Mouse (Mus musculus) kidney, embryonic 14.5 days (tissue): ENCODE measurements around the gene Shank3. TPM values are rescaled to one million over a fixed set of nuclear protein-coding genes. Genes with fewer than 3 reads are reported as not detected.

Experiments used
- ATAC-seq: fragments of 200-750 bp; cut with Nextera tagmentation; 2 replicates; pipeline ENCODE4 v1.8.0; 2017; ENCODE audit warnings: moderate number of reproducible peaks, mild to moderate bottlenecking, moderate TSS enrichment, moderate library complexity; ENCODE audit not compliant: low FRiP score, low TSS enrichment
- H3K27ac ChIP-seq: fragments of 300-500 bp; sonication (generic); 2 replicates; pipeline ENCODE4 v1.5.1; 2014; ENCODE audit warnings: low read depth, mild to moderate bottlenecking, low read length, moderate library complexity, mixed read lengths
- H3K27me3 ChIP-seq: fragments of 300-500 bp; sonication (generic); 2 replicates; pipeline ENCODE4 v1.6.1; 2014; ENCODE audit warnings: mild to moderate bottlenecking, low read length; ENCODE audit not compliant: control insufficient read depth, insufficient read depth
- H3K36me3 ChIP-seq: fragments of 300-500 bp; sonication (generic); 2 replicates; pipeline ENCODE4 v1.6.1; 2014; ENCODE audit warnings: low read length, mixed read lengths; ENCODE audit not compliant: control insufficient read depth, insufficient read depth
- H3K4me1 ChIP-seq: fragments of 300-500 bp; sonication (generic); 2 replicates; pipeline ENCODE4 v1.6.1; 2014; ENCODE audit warnings: low read length, mixed read lengths; ENCODE audit not compliant: control insufficient read depth, insufficient read depth
- H3K4me2 ChIP-seq: fragments of 300-500 bp; sonication (generic); replicated peaks from 2 replicates; pipeline ENCODE4 v1.6.1; 2014; ENCODE audit warnings: low read depth, mild to moderate bottlenecking, low read length
- H3K4me3 ChIP-seq: fragments of 300-500 bp; sonication (generic); 2 replicates; pipeline ENCODE4 v1.5.1; 2014; ENCODE audit warnings: mild to moderate bottlenecking, low read length
- H3K9ac ChIP-seq: fragments of 300-500 bp; sonication (generic); 2 replicates; pipeline ENCODE4 v1.6.1; 2014; ENCODE audit warnings: low read depth, mild to moderate bottlenecking, low read length, moderate library complexity
- H3K9me3 ChIP-seq: fragments of 300-500 bp; sonication (generic); 2 replicates; pipeline ENCODE4 v1.6.1; 2016; ENCODE audit warnings: low read length; ENCODE audit not compliant: control insufficient read depth
- WGBS: fragments of 180-500 bp; shearing (Covaris S2); extraction: QIAGEN DNeasy Blood & Tissue Kit; methylation state at CpG from one replicate; pipeline ENCODE4 v1.1.7; 2014; 5-methylcytosine and 5-hydroxymethylcytosine counted together
- polyA plus RNA-seq: library from polyadenylated mRNA; unstranded; fragments of >200 nt; fragmentation: Nextera tagmentation; extraction: Ambion mirVana; gene quantifications from 2 replicates; pipeline ENCODE4 v1.2.1, GENCODE M21; 2014

Gene Shank3
- polyA plus RNA-seq, 1 experiment from 2014 or later: 2.5 TPM

DNA sequence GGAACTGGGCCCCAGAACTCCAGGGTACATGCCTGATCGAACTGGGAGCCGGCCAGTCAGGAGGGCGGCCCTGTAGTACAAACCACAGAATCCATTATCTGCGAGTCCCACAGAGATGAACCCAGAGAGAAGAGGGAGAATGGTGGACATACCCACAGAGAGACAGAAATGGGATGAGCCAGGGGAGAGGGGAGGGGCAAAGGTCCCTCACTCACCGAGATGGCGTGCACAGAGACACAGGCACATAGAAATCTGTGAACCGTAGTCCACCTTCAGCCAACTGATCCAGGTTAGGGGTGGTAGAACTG, 24.2 kb upstream of the Shank3 start:
- WGBS: 89% methylated on average over 7 of the region's 7 CpGs
- H3K4me3 ChIP-seq: peak overlapping the region; percentile 58; the same call in 1 of the 2 replicates

GRCm38 (mm10) chr15:89475611-89476474, 23.6 kb upstream of the Shank3 start:
- 10% methylated on average over 44 of the region's 44 CpGs for WGBS
- Histone ChIP-seq H3K4me2 (peak overlapping the region; percentile 90), H3K36me3 (no peaks in the 10 kb centered on the region), H3K9ac (peak overlapping the region; percentile 63), H3K4me1 (peaks cover 5% of the 10 kb centered on the region; the same call in 1 of the 2 replicates), H3K27ac (peak overlapping the region; percentile 31; the same call in 1 of the 2 replicates), H3K9me3 (no peaks in the 10 kb centered on the region), H3K27me3 (no peaks in the 10 kb centered on the region), H3K4me3 (peak overlapping the region; percentile 58)
- ATAC-seq: peak; percentile 96

More for the DNA sequence above, 24.2 kb upstream of the Shank3 start:
- peak; percentile 13 for ATAC-seq
- H3K27ac ChIP-seq: no peak overlapping the region
- peak overlapping the region; percentile 90 for H3K4me2 ChIP-seq
- H3K36me3 ChIP-seq: no peaks in the 10 kb centered on the region
- no peaks in the 10 kb centered on the region for H3K9me3 ChIP-seq
- peaks cover 5% of the 10 kb centered on the region; the same call in 1 of the 2 replicates for H3K4me1 ChIP-seq
- no peaks in the 10 kb centered on the region for H3K27me3 ChIP-seq
- peak overlapping the region; percentile 63; the same call in 1 of the 2 replicates for H3K9ac ChIP-seq

DNA sequence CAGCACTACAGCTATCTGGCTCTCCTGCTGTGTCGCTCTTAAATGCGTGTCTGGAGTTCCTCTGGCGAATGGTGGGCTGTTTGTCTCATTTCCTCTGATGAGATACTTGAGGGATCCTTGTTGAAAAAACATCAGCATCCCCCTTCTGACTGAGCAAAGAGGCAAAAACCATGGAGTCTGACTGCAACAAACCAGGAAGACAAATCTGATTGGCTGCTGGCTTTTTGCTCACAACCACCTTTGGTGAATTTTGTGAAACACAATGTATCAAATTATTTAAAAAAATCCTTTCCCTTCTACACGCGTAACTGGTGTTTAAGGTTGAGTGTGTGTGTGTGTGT, 23.0 kb upstream of the Shank3 start:
- Histone ChIP-seq H3K9ac (peak overlapping the region; percentile 63), H3K9me3 (no peaks in the 10 kb centered on the region), H3K4me3 (peak overlapping the region; percentile 58), H3K4me2 (peak overlapping the region; percentile 90), H3K27ac (peak overlapping the region; percentile 31; the same call in 1 of the 2 replicates), H3K4me1 (peaks cover 5% of the 10 kb centered on the region; the same call in 1 of the 2 replicates), H3K36me3 (no peaks in the 10 kb centered on the region), H3K27me3 (no peaks in the 10 kb centered on the region)
- WGBS: 4% methylated on average over 5 of the region's 5 CpGs
- ATAC-seq: no peak

DNA sequence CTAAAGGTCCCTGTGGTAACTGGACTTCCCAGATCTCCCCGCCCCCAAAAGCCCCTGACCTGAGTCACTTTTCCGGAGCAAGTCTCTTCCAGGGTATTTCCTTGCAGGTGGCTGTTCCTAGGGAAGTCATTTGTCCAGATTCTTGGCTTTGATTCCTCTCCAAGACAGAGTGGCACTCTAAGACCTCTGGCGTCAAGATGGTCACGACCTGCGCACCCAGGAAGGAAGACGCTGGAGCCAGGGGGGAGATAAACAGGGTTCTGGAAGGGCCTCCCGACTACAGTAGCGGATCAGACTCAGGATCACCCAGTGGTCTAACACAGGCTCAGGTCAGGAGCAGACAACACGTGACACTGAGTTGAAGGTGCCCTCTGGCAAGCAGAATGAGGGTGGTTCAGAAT, 22.3 kb upstream of the Shank3 start, which contains the start of gene Arsa:
Gene Arsa (minus strand): TSS at position 335 of the 401 bp plus-strand sequence.
- Histone ChIP-seq H3K36me3 (no peaks in the 10 kb centered on the region), H3K9me3 (no peaks in the 10 kb centered on the region), H3K27me3 (no peaks in the 10 kb centered on the region), H3K9ac (peak within 1 kb of the TSS; percentile 63), H3K4me3 (peak within 1 kb of the TSS; percentile 58), H3K27ac (peak within 1 kb of the TSS; percentile 31; the same call in 1 of the 2 replicates), H3K4me2 (peak within 1 kb of the TSS; percentile 90), H3K4me1 (peaks cover 5% of the 10 kb centered on the region; the same call in 1 of the 2 replicates)
- WGBS: 27% methylated on average over 9 of the region's 9 CpGs
- no peak for ATAC-seq

- Histone ChIP-seq H3K9me3 (no peaks in the 10 kb centered on the region), H3K4me2 (no peak overlapping the region), H3K36me3 (no peaks in the 10 kb centered on the region), H3K4me1 (peaks cover 5% of the 10 kb centered on the region; the same call in 1 of the 2 replicates), H3K9ac (no peak overlapping the region), H3K27me3 (no peaks in the 10 kb centered on the region), H3K27ac (no peak overlapping the region), H3K4me3 (no peak overlapping the region)
- ATAC-seq: no peak
- 56% methylated on average over 8 of the region's 8 CpGs for WGBS
These were observed 21.6 kb upstream of the Shank3 start for GRCm38 (mm10) chr15:89477806-89478205.

- no peak for ATAC-seq
- Histone ChIP-seq H3K9ac (no peak overlapping the region), H3K36me3 (no peaks in the 10 kb centered on the region), H3K27me3 (no peaks in the 10 kb centered on the region), H3K9me3 (no peaks in the 10 kb centered on the region), H3K4me2 (no peak overlapping the region), H3K4me1 (peaks cover 5% of the 10 kb centered on the region; the same call in 1 of the 2 replicates), H3K27ac (no peak overlapping the region), H3K4me3 (no peak overlapping the region)
- 78% methylated on average over 3 of the region's 3 CpGs for WGBS
These were observed 20.8 kb upstream of the Shank3 start for GRCm38 (mm10) chr15:89478622-89479021.

GRCm38 (mm10) chr15:89480584-89480983, 18.8 kb upstream of the Shank3 start:
- H3K36me3 ChIP-seq: no peaks in the 10 kb centered on the region
- WGBS: 67% methylated on average over 8 of the region's 8 CpGs
- ATAC-seq: no peak
- no peak overlapping the region for H3K9ac ChIP-seq
- H3K27ac ChIP-seq: 0 out of 2 replicates have a peak overlapping the region, but pooled peaks have one; percentile 42
- H3K9me3 ChIP-seq: no peaks in the 10 kb centered on the region
- no peak overlapping the region for H3K4me3 ChIP-seq
- no peak overlapping the region for H3K4me2 ChIP-seq
- H3K27me3 ChIP-seq: no peaks in the 10 kb centered on the region
- peaks cover 2% of the 10 kb centered on the region; the same call in 1 of the 2 replicates for H3K4me1 ChIP-seq

GRCm38 (mm10) chr15:89488182-89488581, 11.2 kb upstream of the Shank3 start:
- no peaks in the 10 kb centered on the region for H3K27me3 ChIP-seq
- no peak for ATAC-seq
- no peak overlapping the region for H3K9ac ChIP-seq
- H3K36me3 ChIP-seq: no peaks in the 10 kb centered on the region
- H3K4me1 ChIP-seq: no peaks in the 10 kb centered on the region
- no peak overlapping the region for H3K4me2 ChIP-seq
- no peak overlapping the region for H3K4me3 ChIP-seq
- no peak overlapping the region for H3K27ac ChIP-seq
- WGBS: 80% methylated on average over 12 of the region's 12 CpGs
- no peaks in the 10 kb centered on the region for H3K9me3 ChIP-seq

GRCm38 (mm10) chr15:89488611-89489117, 10.8 kb upstream of the Shank3 start:
- Histone ChIP-seq H3K27me3 (no peaks in the 10 kb centered on the region), H3K9ac (no peak overlapping the region), H3K9me3 (no peaks in the 10 kb centered on the region), H3K4me1 (no peaks in the 10 kb centered on the region), H3K4me3 (no peak overlapping the region), H3K36me3 (no peaks in the 10 kb centered on the region), H3K4me2 (no peak overlapping the region), H3K27ac (no peak overlapping the region)
- 45% methylated on average over 14 of the region's 14 CpGs for WGBS
- ATAC-seq: no peak
